Mouse (Mus musculus) lung, postnatal 10 days (tissue): Measurements from ENCODE around the gene Cldn34b3.
"Not testable (repeated sequence)": the region's sequence is repeated elsewhere in the genome, so short reads cannot be mapped to it uniquely, and the experiment has no call there.

Experiments
- DNase-seq: peaks from one replicate; pipeline ENCODE4 v3.0.0; 2021

The Cldn34b3 gene

GRCm38 (mm10) chrX:76264004-76264403 lies at the start of gene Cldn34b3:
Gene Cldn34b3 (plus strand): TSS chrX:76264304.
- not testable (repeated sequence) for DNase-seq
